Mouse (Mus musculus) cortical plate, adult 2 months (tissue): ENCODE measurements around the gene Omp.

Experiments used
- CTCF ChIP-seq: fragments of 200-500 bp; IDR thresholded peaks from 2 replicates; pipeline ENCODE4 v1.5.1; 2011; ENCODE audit warnings: mild to moderate bottlenecking, control low read depth, low read length; ENCODE audit not compliant: insufficient read depth; ENCODE audit errors: extremely low read depth
- POLR2A ChIP-seq: fragments of 200-500 bp; IDR thresholded peaks from 2 replicates; pipeline ENCODE4 v1.6.1; 2011; ENCODE audit warnings: mild to moderate bottlenecking, low read length, control low read depth; ENCODE audit not compliant: insufficient read depth; ENCODE audit errors: extremely low read depth

- no peak for TF ChIP-seq CTCF
- no peak for TF ChIP-seq POLR2A
Observed at GRCm38 (mm10) chr7:98145842-98146446, 642 bp upstream of the Omp start.
